ENCODE assay signal across 19 mouse cellular contexts in the genomic region with DNA sequence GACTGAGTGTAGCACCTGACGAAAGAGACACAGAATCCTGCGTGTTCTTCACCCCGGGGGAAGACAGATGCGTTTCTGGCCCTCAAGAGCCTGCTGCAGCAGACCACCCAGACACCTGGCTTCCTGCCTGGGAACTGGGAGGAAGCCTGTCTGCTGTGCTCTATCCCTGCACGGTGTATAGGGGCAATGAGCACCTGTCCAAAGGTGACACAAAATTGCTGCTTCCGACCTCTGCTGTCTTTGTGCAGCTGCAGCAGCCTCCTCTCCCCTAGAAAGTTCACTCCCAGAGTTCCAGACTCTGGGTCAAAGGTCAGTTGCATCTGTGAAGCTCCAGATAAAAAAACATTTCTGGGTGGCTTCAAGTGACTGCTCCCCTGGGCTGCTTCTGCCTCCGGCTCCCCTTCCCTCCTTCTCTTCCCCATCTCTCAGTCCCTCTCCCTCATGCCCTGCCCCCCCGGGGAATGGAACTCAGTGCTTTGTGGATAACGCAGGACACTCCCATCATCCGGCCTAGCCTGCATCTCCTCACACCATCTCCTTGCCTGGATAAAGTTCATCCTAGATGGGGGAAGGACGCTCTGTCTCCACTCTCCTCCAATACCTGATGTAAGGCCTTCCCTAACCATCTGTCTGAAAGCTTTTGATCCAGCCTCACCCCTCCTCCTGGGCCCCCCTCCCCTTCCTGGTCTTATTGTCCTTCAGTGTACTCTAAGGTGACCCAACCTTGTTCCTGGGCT. TPM values are rescaled to one million over a fixed set of nuclear protein-coding genes. Genes with fewer than 3 reads are reported as not detected.
DNase-seq lines count a peak whose midpoint lies in the region; ATAC-seq lines count a peak whose summit lies in the region.
"Had no signal": no experiment of that assay in that cellular context is flagged by ENCODE, and none has a peak within 500 bp of the region (broad histone marks: within the 10 kb centered on the region; RNA-seq: fewer than 3 reads in every experiment).

No protein-coding gene starts in this region.

- H3K9ac ChIP-seq in kidney, embryonic 15.5 days: no peak overlapping the region
- no peak overlapping the region for H3K9ac ChIP-seq in kidney, embryonic 16.5 days (replicated peaks; ENCODE audit: low read length)
- H3K9ac ChIP-seq: embryonic facial prominence, embryonic 15.5 days; heart, embryonic 13.5 days; limb, embryonic 15.5 days had no signal

- no peaks in the 10 kb centered on the region for H3K9me3 ChIP-seq in kidney, embryonic 15.5 days (replicated peaks)
- no peaks in the 10 kb centered on the region for H3K9me3 ChIP-seq in kidney, embryonic 16.5 days (ENCODE audit: low read length)
- no peaks in the 10 kb centered on the region for H3K9me3 ChIP-seq in limb, embryonic 10.5 days (replicated peaks)
- H3K9me3 ChIP-seq: embryonic facial prominence, embryonic 15.5 days; heart, embryonic 13.5 days; limb, embryonic 15.5 days had no signal

- peak overlapping the region; percentile 22; the same call in 1 of the 2 replicates for H3K27ac ChIP-seq in kidney, embryonic 15.5 days
- no peak overlapping the region for H3K27ac ChIP-seq in kidney, embryonic 16.5 days (ENCODE audit: low read length)
- H3K27ac ChIP-seq in limb, embryonic 10.5 days: 0 out of 2 replicates have a peak overlapping the region, but pooled peaks have one; percentile 21
- H3K27ac ChIP-seq: embryonic facial prominence, embryonic 15.5 days; heart, embryonic 13.5 days; limb, embryonic 15.5 days had no signal

- DNase-seq in embryo, embryonic 10 days (ENCODE audit: low spot score): peak; percentile 45
- no peak for DNase-seq in embryo, embryonic 11 days
- DNase-seq in ES-CJ7 (ENCODE audit: low read depth, low spot score): peak; percentile 68
- no peak for DNase-seq in limb, embryonic 10.5 days (ENCODE audit: low spot score)
- no peak for DNase-seq in thymus, postnatal 25 days
- DNase-seq in gastrocnemius, postnatal 25 days: no peak
- DNase-seq: adrenal gland, postnatal 14 days; cerebellum, adult 18-20 months; heart, postnatal 36 days; layer of hippocampus, adult 9-11 months; thymus, postnatal 14 days had no signal

- no peak overlapping the region for H3K4me2 ChIP-seq in kidney, embryonic 15.5 days
- H3K4me2 ChIP-seq in kidney, embryonic 16.5 days (replicated peaks; ENCODE audit: low read depth, low read length): no peak overlapping the region
- H3K4me2 ChIP-seq: embryonic facial prominence, embryonic 15.5 days; heart, embryonic 13.5 days; limb, embryonic 15.5 days had no signal

- no peak overlapping the region for H3K4me3 ChIP-seq in kidney, embryonic 15.5 days (replicated peaks)
- H3K4me3 ChIP-seq in kidney, embryonic 16.5 days (ENCODE audit: low read length): no peak overlapping the region
- no peak overlapping the region for H3K4me3 ChIP-seq in limb, embryonic 10.5 days
- H3K4me3 ChIP-seq: embryonic facial prominence, embryonic 15.5 days; heart, embryonic 13.5 days; limb, embryonic 15.5 days had no signal

- no peaks in the 10 kb centered on the region for H3K27me3 ChIP-seq in kidney, embryonic 15.5 days
- H3K27me3 ChIP-seq in kidney, embryonic 16.5 days (ENCODE audit: insufficient read depth, low read length): no peaks in the 10 kb centered on the region
- no peaks in the 10 kb centered on the region for H3K27me3 ChIP-seq in limb, embryonic 10.5 days (ENCODE audit: low read depth, poor library complexity, severe bottlenecking)
- H3K27me3 ChIP-seq: embryonic facial prominence, embryonic 15.5 days; heart, embryonic 13.5 days; limb, embryonic 15.5 days had no signal

- peaks cover 2% of the 10 kb centered on the region; the same call in 1 of the 2 replicates for H3K4me1 ChIP-seq in kidney, embryonic 15.5 days
- no peaks in the 10 kb centered on the region; the same call in 1 of the 2 replicates for H3K4me1 ChIP-seq in kidney, embryonic 16.5 days (ENCODE audit: insufficient read depth, low read length)
- peaks cover 23% of the 10 kb centered on the region for H3K4me1 ChIP-seq in limb, embryonic 10.5 days
- H3K4me1 ChIP-seq: heart, embryonic 13.5 days; limb, embryonic 15.5 days had no signal

- ATAC-seq in kidney, embryonic 15.5 days (replicated peaks; ENCODE audit: low FRiP score): no peak
- ATAC-seq in kidney, embryonic 16.5 days (ENCODE audit: low FRiP score, low TSS enrichment): no peak
- ATAC-seq: activated CD4-positive, CD25-positive, alpha-beta regulatory T cell, adult 4 months; CD4-positive, CD25-positive, alpha-beta regulatory T cell, adult 4 months; midbrain, embryonic 16.5 days had no signal

- peaks cover 14% of the 10 kb centered on the region for H3K36me3 ChIP-seq in kidney, embryonic 15.5 days
- no peaks in the 10 kb centered on the region for H3K36me3 ChIP-seq in kidney, embryonic 16.5 days (ENCODE audit: insufficient read depth, low read length)
- H3K36me3 ChIP-seq in limb, embryonic 10.5 days: peaks cover 12% of the 10 kb centered on the region

- WGBS in kidney, embryonic 15.5 days: 45% methylated on average over 11 of the region's 11 CpGs
- WGBS in kidney, embryonic 16.5 days: 45% methylated on average over 11 of the region's 11 CpGs
- 53% methylated on average over 11 of the region's 11 CpGs for WGBS in limb, embryonic 10.5 days

RNA-seq across cellular contexts. Expression of a gene that starts 40.5 kb away (rescaled TPM):
- polyA plus RNA-seq in kidney, embryonic 15.5 days (2015; fragmentation: Nextera tagmentation; extraction: Ambion mirVana): 46.5 and 49.6 TPM in 2 replicates
- 51.6 and 57.8 TPM in 2 replicates for polyA plus RNA-seq in kidney, embryonic 16.5 days (2015; fragmentation: Nextera tagmentation; extraction: Ambion mirVana)
- 69.5 and 73.2 TPM in 2 replicates for polyA plus RNA-seq in limb, embryonic 10.5 days (2016; fragmentation: Nextera tagmentation; extraction: Ambion mirVana)
- 1 to 10 TPM; 5.1 to 6.7 TPM for total RNA-seq in gastrocnemius, postnatal 25 days (2021)

RNA-seq across cellular contexts. Expression of a gene that starts 40.6 kb away (rescaled TPM):
- polyA plus RNA-seq in kidney, embryonic 15.5 days (2015; fragmentation: Nextera tagmentation; extraction: Ambion mirVana): 261 TPM in 2 replicates
- polyA plus RNA-seq in kidney, embryonic 16.5 days (2015; fragmentation: Nextera tagmentation; extraction: Ambion mirVana): 262 and 271 TPM in 2 replicates
- polyA plus RNA-seq in limb, embryonic 10.5 days (2016; fragmentation: Nextera tagmentation; extraction: Ambion mirVana): 201 and 213 TPM in 2 replicates
- total RNA-seq in gastrocnemius, postnatal 25 days (2021): 100 to 1,000 TPM; 458 to 461 TPM

Comparison
In these comparisons a context has a peak if more than half of its experiments do, and no peak if none do; other contexts are left out.
1. DNase-seq: peak in embryo, embryonic 10 days (single experiment) and ES-CJ7 (single experiment); none in embryo, embryonic 11 days (single experiment), limb, embryonic 10.5 days (single experiment), thymus, postnatal 25 days (single experiment) and gastrocnemius, postnatal 25 days (single experiment).